Mouse (Mus musculus) erythroblast, embryonic 14.5 days (primary cell): Measurements from ENCODE around the gene Sptb.

Source experiments
- GATA1 ChIP-seq: IDR thresholded peaks from 2 replicates; pipeline ENCODE4 v1.6.1; 2012; ENCODE audit warnings: low read length, inconsistent platforms, mixed read lengths
- TAL1 ChIP-seq: IDR thresholded peaks from 3 replicates; pipeline ENCODE4 v1.6.1; 2012; ENCODE audit warnings: low read length, inconsistent platforms, mixed read lengths

- TF ChIP-seq GATA1 = no peak
- no peak for TF ChIP-seq TAL1
Observed at GRCm38 (mm10) chr12:76640620-76641019, 69.7 kb downstream of the Sptb start.
